Mouse (Mus musculus): ENCODE data around the gene Izumo1r. TPM values are rescaled to one million over a fixed set of nuclear protein-coding genes. Genes with fewer than 3 reads are reported as not detected.

Izumo1r gene
- total RNA-seq, 2 experiments from 2014 or later: 0.39 TPM; not detected in 1

DNA sequence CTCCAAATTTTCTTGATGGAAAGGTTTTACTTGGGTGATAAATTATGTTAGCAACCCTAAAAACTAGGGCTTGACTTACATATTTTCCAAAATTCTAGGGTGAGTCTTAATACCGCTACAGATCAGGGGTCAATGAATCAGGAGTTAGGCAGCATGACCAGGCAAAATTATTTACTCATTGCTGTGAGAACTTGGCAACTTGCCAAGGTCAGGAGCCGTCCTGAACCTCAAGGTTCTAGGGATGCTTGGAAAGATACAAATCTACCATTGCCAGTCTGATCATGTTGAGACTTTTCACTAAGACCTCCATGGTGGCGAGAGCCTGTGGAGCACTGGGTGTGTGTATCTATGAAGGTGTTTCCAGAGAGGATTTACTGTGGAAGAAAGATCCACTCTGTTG, 32.2 kb downstream of the Izumo1r start:
- intact Hi-C loops (cut with DNase I): no loop called here
- no peak for DNase-seq

DNA sequence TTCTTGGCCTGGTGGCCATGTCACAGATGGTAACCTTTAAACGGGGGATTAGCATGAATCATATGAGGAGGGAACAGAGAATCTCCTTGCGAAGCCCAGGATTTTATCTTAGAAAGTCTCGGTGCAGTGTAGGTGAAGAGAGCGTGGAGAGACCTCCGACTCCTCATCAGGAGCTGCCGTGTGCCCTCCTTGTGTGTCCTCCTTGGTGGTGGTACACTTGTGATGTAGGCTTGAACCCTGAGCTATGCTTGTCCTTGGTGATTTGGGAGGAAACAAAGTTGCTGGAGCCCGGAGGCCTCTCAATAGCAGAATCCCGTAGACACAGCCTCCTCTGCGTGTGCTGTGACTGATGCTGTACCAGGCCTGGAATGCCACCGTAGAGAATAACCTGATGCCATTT, 32.9 kb downstream of the Izumo1r start:
- DNase-seq: no peak
- intact Hi-C loops (cut with DNase I): no loop called here

DNA sequence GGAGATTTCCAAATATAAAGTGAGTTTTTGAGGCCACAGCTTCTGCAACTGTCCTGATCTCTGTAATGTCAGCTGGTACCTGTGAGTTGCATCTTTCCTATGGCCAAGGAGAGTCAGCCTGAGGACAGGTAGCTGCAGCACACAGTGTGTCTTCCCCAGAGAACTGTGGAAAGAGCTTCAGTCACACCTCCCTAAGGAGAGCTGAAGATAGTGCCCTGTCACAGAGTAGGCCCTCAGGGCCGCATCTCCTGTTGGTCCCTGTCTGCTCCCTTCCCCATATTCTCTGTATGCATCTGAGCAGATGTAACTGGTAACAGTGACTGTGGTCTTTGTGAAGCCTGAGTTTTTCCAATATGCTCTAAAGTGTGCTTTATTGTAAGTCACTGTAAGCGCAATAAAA, 33.4 kb downstream of the Izumo1r start:
- no peak for DNase-seq
- intact Hi-C loops (cut with DNase I): no loop called here

GRCm38 (mm10) chr9:14868326-14868725, 35.4 kb downstream of the Izumo1r start:
- DNase-seq: no peak
- intact Hi-C loops (cut with DNase I): loop anchor here (10.0 kb wide), 2 partner anchors 296 to 346 kb away; no protein-coding TSS in a partner anchor

GRCm38 (mm10) chr9:14866957-14867356, 36.8 kb downstream of the Izumo1r start:
- peak; percentile 52 to 64 for DNase-seq
- intact Hi-C loops (cut with DNase I): loop anchor here (2.0 to 10.0 kb wide), 3 partner anchors 148 to 348 kb away; no protein-coding TSS in a partner anchor

DNA sequence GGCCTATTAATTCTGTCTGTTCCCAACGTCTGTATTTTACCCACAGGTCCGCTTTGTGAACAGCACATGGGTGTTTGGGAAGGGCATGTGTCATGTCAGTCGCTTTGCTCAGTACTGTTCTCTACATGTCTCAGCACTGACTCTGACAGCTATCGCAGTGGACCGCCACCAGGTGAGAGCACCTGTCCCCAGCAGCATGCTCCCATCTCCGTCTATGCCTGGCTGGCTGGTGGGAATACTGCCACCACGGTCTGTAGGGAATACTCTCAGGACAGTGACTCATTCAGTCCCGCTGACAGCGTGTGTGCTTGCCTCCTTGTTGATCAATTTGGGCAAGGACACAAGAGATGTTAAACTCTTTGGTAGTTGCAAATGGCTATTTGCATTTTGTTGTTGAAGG, 39.0 kb downstream of the Izumo1r start:
- no peak for DNase-seq
- intact Hi-C loops (cut with DNase I): loop anchor here (10.0 kb wide), 2 partner anchors 300 to 350 kb away; no protein-coding TSS in a partner anchor

GRCm38 (mm10) chr9:14863126-14863525, 40.6 kb downstream of the Izumo1r start:
- intact Hi-C loops (cut with DNase I): loop anchor here (10.0 kb wide), 2 partner anchors 302 to 352 kb away; no protein-coding TSS in a partner anchor
- DNase-seq: no peak

DNA sequence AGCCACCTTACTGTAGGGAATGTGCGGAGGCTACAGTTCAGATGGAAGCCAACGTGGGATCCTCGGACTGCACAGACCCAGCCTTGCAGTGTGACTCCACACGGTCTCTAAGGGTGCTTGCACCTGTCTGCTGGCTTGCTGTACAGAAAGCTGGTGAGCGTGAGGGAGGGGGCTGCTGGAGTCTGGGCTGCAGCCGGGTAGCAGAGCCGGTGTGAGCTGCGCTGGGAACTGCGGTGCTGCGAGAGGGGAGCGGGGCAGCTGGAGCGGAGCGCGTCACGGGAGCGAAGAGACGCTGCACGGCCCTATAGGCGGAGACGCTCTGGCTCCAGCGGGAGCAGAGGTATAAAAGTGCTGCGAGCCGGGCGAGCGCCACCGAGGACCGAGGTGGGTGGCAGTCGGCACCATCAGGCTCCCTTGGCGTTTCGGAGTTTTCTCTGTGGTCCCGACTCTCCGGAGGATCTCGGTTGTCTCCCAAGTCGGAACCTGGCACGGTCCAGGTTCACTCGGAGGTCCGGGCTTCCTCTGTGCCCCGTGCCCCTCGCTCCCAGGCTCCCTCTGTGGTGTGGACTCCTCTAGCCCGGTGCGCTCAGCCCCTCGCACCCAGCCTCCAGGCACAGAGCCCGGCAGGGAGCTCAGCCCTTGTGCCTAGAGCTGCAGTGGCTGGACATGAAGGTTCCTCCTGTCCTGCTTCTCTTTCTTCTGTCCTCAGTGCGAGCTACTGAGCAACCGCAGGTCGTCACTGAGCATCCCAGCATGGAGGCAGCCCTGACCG, 43.7 kb downstream of the Izumo1r start, which contains the start of gene Gpr83:
Gene Gpr83 (plus strand): TSS at position 343 of the 772 bp plus-strand sequence.
- DNase-seq: peak; percentile 8 to 16
- intact Hi-C loops (cut with DNase I): loop anchor here (10.0 kb wide), 2 partner anchors 305 to 355 kb away; no protein-coding TSS in a partner anchor

GRCm38 (mm10) chr9:14858782-14859181, 45.0 kb downstream of the Izumo1r start:
- intact Hi-C loops (cut with DNase I): no loop called here
- DNase-seq: no peak

GRCm38 (mm10) chr9:14858170-14858706, 45.5 kb downstream of the Izumo1r start:
- no peak for DNase-seq
- intact Hi-C loops (cut with DNase I): no loop called here

DNA sequence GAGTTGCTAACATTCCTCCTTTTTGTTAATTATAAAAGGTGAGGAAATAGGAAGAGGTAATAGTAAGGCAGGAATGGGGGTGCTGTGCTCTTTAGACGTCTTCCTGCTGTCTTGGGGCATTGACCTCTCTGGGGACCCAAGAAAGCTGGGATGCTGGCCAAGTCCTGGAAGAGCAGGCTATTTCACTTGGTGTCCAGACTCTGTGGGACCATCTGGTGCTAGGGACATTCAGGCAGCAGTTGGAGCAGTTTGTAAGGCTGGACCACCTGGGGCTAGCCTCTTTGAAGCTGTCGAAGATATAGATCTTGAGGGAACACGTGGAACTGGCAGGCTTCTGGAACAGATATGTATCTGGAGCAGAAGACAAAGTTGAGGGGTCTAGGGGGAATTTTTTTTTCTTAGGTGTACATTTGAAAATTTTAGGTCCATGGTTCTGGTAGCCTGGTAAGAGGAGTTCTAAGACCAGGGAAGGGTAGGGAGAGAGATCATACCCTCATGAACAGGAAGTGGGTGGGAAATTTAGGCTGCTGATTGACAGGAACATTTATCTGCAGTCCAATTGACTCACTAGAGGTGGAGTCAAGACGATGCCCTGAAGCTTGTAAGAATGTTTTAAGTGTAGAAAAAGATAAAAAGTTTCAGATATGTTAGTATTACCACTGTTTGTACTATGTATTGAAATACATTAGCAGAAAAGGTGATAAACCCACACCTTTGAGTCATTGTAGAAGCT, 46.7 kb downstream of the Izumo1r start:
- intact Hi-C loops (cut with DNase I): no loop called here
- DNase-seq: no peak

DNA sequence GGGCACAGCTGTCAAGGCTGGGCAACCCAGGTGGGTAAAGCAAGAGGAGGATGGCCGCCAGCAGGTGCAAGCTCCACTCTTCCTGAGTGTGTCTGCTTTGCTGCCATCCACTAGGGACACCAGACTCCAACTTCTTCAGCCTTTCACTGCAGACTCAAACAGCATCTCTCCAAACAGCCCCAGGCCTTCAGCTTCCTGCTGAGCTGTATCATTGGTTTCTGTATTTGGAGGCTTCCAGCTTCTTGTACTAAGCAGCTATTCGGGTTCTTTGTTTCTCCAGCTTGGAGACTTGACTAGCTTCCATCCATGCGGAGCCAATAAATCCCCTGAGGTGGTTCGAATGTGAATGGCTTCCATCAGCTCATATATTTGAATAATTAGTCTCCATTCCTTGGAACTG, 49.2 kb downstream of the Izumo1r start:
- intact Hi-C loops (cut with DNase I): no loop called here
- no peak for DNase-seq

DNA sequence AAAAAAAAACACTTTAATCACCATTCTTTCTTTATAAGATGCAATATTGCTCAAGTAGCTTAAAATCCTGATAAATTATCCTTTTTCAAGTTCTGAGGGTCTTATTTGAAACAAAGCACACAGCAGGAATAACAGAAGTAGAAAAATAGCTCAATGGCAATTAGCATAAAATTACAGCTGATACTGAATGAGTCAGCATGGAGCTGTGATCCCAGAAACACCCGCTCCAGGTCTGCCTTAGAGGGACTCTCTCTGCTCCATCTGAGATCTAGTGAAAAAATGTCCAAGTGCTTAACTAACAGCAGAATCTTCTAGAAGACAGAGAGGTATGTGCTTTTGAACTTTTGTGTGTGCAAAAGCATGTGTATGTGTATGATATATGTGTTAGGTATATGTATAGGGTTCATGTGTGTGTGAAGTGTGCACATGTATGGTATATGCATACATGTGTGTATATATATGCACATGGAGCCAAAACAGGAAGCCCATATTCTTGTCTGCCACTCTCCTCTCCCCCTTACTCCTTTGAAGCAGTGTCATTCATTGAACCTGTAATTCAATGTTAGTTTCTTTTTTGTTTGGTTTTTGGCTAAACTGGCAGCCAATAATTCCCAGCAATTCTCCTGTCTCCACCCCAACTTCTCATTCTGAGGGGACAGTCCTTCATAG, 55.3 kb downstream of the Izumo1r start:
- no peak for DNase-seq
- intact Hi-C loops (cut with DNase I): no loop called here

DNA sequence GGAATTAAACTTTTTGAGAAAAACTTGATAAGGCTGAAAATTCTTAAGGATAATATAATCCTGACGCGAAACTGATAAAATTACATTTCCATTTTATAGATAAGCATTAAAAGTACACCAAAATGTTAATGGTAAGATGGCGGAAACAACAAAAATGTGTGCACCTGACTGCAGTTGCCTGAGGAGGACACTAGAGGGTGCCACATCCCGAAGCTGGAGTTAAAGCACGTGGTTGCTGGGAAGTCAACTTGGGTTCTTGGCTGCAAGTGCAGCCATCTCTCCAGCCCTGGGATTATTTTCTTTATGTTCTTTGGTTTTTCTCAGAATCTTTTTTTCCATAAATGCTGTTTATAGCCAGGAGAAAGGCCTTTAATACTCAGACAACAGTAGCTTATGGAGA, 57.3 kb downstream of the Izumo1r start:
- no peak for DNase-seq
- intact Hi-C loops (cut with DNase I): no loop called here

DNA sequence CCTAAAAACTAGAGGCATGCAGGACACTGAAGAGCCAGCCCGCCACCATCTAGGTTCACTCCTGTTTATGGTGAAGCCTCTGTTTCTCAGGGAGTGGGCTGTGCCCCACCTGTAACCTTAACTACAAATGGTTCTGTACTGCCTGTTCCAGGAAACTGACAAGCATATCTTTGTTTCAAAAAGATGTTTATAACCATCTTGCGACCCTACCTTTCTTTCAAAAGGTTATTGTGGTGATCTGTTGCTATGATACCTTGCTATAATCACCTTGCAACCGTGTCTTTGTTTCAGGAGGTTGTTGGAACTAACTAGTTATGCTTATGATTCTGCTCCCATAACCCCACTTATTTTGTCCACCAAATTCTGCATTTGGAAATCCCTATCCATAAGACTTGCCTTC, 59.8 kb downstream of the Izumo1r start:
- intact Hi-C loops (cut with DNase I): no loop called here
- DNase-seq: no peak

- DNase-seq: no peak
- intact Hi-C loops (cut with DNase I): no loop called here
Measured at GRCm38 (mm10) chr9:14843311-14843857, 60.4 kb downstream of the Izumo1r start.

DNA sequence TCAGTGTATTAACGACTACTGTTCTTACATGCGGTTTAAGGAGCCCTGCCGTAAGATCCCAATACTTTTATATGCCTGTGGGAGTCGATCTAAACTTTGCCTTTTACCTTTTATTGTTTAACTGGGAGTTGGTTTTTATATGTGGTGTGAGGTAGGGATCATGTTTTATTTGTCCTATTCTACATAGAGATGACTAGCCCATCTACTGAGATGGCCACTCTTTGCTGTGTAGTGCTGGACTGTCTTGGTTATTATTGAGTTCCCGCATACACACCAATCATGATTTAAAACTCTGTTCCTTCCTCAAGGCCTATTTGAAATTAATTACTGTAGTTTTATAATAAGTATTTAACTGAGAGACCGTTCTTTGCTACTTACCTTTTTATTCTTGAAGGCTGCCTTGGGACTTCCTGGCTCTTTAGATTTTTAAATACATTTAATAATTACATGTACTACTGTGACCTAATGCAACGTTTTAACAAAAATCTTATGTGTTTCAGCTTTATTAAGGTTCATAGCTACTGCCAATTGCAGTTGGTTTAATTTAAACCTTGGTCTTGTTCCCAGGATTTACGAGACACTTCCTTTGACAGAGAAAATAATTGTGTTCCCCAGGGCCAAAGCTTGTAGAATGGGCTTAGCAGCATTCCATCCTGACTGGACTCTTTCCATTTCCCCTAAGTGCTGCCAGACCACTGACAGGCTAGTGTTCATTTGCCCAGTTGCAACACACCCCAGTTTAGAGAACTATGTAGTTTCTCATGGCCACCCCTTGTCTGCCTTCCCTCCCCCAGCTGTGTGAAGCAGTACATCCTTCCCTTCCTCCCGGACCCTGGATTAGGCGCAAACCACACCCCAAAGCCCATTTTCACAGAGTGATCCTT, 61.6 kb downstream of the Izumo1r start:
- intact Hi-C loops (cut with DNase I): no loop called here
- DNase-seq: peak; percentile 14 to 50

DNA sequence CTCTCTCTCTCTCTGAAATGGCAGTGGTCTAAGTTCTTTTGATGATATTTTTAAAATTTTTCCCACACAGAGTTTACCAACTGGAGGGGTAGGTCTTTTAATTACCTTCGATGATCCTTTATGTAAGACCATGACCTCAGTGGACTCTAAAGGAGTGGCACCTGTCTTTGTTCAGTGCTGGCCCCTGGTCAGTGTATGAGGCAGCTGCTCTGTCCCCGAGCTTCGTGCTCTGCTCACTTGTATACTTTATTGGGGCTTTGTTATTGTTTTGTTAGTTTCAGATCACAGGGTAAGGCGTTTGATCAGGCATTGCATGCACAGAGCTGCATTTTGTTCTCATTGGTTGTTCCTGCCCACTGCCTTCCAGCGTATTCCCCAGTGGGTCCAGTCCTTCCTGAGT, 63.8 kb downstream of the Izumo1r start:
- intact Hi-C loops (cut with DNase I): no loop called here
- no peak for DNase-seq

- DNase-seq: peak; percentile 23 to 32
- intact Hi-C loops (cut with DNase I): no loop called here
Measured at GRCm38 (mm10) chr9:14839527-14839926, 64.2 kb downstream of the Izumo1r start.

All from heart, postnatal 14 days (tissue).